Mouse (Mus musculus): ENCODE measurements at regions not wholly inside any gene's neighbourhood (a gene's known extent, or its start where the extent isn't known, plus 50 kb on each side); places are given as distances from the start of the nearest gene placed in this dataset.

DNA sequence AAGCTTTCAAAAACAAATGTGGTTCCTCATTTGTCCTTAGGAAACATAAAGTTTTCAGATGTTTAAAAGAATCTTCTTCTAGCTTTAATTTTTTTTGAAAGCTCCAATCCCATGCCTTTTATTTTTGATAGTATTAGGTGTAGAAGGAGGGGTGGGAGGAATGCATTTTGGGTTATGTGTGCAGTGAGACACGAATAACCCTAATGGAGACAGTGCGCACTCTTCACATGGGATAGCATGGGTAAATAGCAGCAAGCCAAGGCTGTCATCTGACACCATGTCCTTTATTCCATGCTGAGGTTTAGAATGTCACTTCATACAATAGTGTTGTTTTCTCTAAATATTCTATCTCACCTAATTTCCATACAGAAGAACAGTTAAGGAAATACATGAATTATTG is 60.7 kb upstream of the Ifne start:
- DNase-seq: no peak

DNA sequence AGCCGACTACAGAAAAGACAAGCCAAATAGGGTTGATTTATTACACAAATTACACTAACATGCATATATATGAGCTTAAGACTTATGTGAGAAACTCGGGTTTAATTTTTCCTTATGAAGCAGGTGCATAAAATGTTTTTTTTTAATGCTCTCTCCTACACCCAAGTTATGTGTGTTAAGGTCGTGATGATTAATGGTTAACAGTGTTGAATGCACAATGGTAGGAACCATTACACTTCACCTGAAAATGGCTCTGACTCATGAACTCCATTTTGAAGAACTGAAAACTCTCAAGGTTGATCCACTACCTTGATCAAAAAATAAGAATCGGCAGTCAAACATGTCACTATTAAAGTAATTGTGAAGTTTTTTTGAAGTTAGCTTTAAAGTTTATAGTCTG is 59.4 kb upstream of the Ifne start:
- no peak for DNase-seq

DNA sequence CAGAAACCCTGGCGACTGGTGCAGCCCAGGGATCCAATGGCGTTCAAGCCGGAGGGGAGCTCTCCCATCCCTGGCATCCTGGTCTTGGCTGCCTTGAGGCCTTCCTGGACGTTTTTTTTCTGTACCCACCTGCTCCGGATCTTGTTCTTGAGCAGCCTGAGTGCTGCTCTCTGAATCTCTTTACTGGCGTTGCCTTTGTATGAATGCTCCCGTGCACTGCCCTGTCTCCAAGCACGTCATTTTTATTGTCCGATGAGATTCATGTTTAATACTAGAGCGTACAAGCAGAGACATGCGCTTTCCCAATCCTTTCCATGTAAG is 58.7 kb upstream of the Ifne start:
- no peak for DNase-seq

DNA sequence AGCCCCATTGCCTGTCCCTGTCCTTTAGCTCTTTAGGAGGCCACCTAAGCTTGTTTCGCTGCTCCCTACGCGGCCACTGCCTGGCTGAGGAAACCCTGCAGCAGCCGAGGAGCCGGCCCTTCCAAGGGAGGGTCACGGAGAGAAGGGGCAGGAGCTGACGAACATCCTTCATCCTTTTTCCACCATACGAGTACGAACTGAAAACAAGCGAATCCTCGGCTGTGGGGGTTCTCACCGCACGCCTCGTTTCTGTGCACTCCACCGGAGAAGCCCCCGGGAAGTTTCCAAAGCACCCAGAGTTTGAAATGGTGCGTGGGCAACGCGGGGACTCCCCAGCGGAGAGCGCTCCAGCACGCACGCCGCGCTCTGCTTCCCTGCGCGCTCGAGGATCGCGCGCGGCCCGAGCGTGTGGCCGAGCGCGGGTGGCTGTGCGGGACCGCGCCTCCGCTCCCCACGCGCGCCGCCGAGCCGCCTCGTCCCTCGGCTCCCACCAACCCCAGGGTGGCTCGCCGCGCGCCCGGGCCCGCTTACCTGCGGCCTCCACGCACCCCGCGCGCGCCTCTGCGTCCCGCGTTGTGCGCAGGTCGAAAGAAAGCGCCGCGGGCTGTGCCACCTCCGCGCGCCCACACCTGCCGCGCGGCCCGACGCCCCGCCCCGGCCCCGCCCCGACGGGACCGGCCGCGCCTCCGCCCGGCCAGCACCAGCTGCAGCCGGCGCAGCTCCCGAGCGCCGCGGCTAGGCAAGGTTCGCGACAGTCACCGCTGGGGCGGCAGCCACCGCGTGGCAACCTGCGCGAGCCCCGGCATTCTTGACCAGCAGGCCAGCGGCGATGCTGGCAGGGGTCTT is 58.1 kb upstream of the Ifne start:
- peak; percentile 17 for DNase-seq

DNA sequence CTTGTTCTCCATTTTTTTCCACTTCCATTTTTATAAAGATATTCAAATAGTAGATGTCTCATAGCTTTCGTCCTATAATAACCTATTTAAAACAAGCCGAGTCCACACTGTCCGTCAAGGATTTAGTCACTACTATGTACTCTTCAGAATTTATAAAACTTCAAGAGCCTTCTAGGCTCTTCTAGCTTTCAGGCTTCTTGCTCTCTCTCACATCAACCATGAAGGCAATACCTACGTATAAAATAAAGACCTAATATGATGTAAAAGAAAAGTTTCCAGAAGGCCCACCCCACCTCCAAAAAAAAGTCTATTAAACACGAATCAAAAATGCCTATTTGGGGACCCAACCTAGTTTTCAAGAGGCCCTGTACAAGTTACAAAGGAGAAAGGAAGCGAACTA is 57.0 kb upstream of the Ifne start:
- DNase-seq: no peak

DNA sequence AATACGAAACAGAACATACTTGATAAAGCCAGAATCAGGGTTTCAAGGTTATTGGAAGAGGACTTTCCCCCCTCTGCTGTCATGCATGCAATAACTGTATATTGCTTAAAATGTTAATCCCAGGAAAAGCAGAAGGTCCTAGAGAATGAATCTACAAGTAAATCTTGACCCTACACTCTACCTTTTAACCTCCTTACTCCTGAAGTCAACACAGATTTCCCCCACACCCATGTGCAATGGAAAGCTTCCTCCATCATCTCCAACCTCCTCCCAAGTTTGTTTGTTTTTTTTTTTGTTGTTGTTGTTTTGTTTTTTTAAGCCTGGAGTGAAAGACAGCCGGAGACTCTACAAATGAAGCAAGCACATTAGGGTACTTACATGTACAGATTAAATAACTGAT is 55.9 kb upstream of the Ifne start:
- no peak for DNase-seq

DNA sequence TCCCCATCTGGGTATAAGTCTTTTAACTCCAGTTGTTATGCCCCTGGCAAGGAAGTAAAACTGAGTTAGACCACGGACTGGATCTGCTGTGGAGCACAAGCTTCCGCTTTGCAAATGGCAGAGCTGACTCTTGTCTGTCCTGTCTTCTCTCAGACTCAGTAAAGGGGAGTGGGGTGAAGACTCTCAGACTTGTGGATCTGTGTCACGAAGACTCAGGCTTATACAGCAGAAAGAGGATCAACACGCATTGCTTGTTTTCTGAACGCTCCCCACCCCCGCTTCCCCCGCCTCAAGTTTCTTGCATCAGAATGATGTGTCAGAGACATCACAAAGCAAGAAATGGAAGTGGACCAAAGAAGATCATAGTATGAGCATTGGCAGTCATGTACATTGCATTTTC is 55.3 kb upstream of the Ifne start:
- no peak for DNase-seq

DNA sequence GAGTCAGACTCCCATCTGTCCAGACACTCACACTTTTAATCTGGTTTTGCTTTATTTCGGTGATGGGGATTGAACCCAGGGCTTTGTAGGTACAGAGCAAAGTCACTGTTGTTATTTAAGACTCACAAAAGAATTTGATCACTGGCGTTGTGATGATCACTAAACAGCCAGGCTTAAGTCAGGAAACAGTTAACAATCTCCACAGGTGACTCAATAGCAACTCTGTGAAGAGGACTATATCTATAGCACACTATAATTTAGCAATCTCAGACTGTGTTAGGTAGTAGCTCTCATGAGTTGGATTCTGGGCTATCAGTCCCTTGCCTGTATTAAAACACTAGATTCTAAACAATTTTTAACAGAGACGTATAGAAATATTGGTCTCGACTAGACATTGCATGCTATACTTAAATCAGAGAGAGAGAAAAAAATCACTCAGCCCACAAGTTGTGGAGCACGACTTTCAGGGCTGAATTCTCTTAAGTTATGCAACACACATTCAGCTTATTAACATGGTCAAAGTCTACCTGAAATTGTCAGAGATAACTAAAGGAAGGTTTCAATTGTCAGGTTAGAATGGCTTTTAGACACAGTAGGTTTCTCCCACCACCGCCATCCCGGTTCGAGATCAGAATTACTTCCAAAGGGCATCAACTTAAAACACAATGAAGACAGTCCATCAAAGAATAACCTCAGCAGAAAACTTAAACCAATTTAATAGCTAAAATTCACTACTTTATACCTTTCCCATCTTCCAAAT is 54.4 kb upstream of the Ifne start:
- DNase-seq: no peak

DNA sequence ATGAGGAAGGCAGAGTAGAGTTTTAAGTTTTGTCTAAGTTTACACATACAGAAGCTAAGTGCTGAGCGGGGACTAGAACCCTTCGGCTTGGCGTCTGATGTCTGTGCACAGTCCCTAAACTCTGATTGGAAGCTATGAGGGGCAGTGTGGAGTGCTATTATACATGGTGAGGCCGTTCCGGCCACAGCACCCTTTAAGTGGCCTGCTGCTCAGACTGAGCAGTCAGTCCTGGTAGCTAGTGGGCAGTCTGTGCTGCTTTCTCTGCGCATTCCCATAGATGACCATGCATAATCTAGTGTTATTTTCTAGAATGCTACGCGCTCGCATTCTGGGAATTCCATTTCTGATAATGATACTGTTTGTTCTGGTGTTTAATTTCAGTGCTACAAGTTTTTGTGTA is 51.2 kb upstream of the Ifne start:
- no peak for DNase-seq
